Mouse (Mus musculus): ENCODE data around the gene Neo1. TPM values are rescaled to one million over a fixed set of nuclear protein-coding genes. Genes with fewer than 3 reads are reported as not detected.

The Neo1 gene
- polyA plus RNA-seq (2014; fragmentation: Nextera tagmentation; extraction: Ambion mirVana): 44.1 and 48.7 TPM in 2 replicates

GRCm38 (mm10) chr9:59036159-59036731 lies at the start of gene Neo1:
TSS of gene Neo1 (minus strand) at chr9:59036441.
- ATAC-seq (ENCODE audit: low FRiP score): peak; percentile 92
- no peaks in the 10 kb centered on the region for H3K4me1 ChIP-seq (replicated peaks; ENCODE audit: control insufficient read depth, insufficient read depth, low read length)
- peak within 1 kb of the TSS; percentile 96 for H3K4me3 ChIP-seq (ENCODE audit: low read depth, low read length)
- peak within 1 kb of the TSS; percentile 57 for H3K4me2 ChIP-seq (replicated peaks; ENCODE audit: low read depth, low read length)
- WGBS: under 1% methylated on average over 29 of the region's 86 CpGs
- no peaks in the 10 kb centered on the region for H3K27me3 ChIP-seq (ENCODE audit: control insufficient read depth, insufficient read depth, low read length)
- H3K9ac ChIP-seq (ENCODE audit: low read depth, low read length): peak within 1 kb of the TSS; percentile 96
- H3K36me3 ChIP-seq (ENCODE audit: control insufficient read depth, insufficient read depth, low read length): no peaks in the 10 kb centered on the region
- H3K9me3 ChIP-seq (ENCODE audit: control insufficient read depth, low read length): no peaks in the 10 kb centered on the region
- peak; percentile 96 for DNase-seq (ENCODE audit: low spot score)
- H3K27ac ChIP-seq (ENCODE audit: low read depth, low read length): peak within 1 kb of the TSS; percentile 100

- Histone ChIP-seq H3K4me3 (ENCODE audit: low read depth, low read length) (no peak overlapping the region), H3K4me2 (replicated peaks; ENCODE audit: low read depth, low read length) (no peak overlapping the region), H3K4me1 (replicated peaks; ENCODE audit: control insufficient read depth, insufficient read depth, low read length) (peaks cover 7% of the 10 kb centered on the region; the same call in 1 of the 2 replicates), H3K36me3 (ENCODE audit: control insufficient read depth, insufficient read depth, low read length) (no peaks in the 10 kb centered on the region), H3K9ac (ENCODE audit: low read depth, low read length) (no peak overlapping the region), H3K9me3 (ENCODE audit: control insufficient read depth, low read length) (no peaks in the 10 kb centered on the region), H3K27me3 (ENCODE audit: control insufficient read depth, insufficient read depth, low read length) (no peaks in the 10 kb centered on the region), H3K27ac (ENCODE audit: low read depth, low read length) (no peak overlapping the region)
- no peak for DNase-seq (ENCODE audit: low spot score)
- 69% methylated on average over 4 of the region's 4 CpGs for WGBS
- ATAC-seq (ENCODE audit: low FRiP score): no peak
These were observed 39.4 kb upstream of the Neo1 start for GRCm38 (mm10) chr9:59075632-59076031.

DNA sequence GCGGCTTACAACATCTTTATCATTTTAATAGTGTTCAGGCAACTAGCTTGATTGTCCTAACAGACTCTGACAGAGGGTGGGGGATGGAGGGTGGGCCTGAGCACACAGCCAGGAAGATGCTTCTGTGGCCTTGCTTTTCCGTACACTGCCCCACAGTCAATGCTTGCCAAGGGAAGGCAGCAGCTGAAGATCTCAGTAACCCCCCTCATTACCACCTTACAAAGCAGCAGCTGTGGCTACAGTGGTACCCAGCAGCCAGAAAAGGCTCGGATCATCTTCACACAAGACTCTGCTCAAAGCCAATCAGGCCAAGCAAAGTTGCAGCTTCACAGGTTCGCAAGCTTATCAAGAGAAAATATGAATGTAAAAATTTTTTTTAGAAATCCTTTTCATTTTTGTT lies 37.6 kb upstream of the Neo1 start:
- Histone ChIP-seq H3K9ac (ENCODE audit: low read depth, low read length) (no peak overlapping the region), H3K36me3 (ENCODE audit: control insufficient read depth, insufficient read depth, low read length) (no peaks in the 10 kb centered on the region), H3K9me3 (ENCODE audit: control insufficient read depth, low read length) (no peaks in the 10 kb centered on the region), H3K4me3 (ENCODE audit: low read depth, low read length) (no peak overlapping the region), H3K4me2 (replicated peaks; ENCODE audit: low read depth, low read length) (no peak overlapping the region), H3K4me1 (replicated peaks; ENCODE audit: control insufficient read depth, insufficient read depth, low read length) (peaks cover 7% of the 10 kb centered on the region; the same call in 1 of the 2 replicates), H3K27me3 (ENCODE audit: control insufficient read depth, insufficient read depth, low read length) (no peaks in the 10 kb centered on the region), H3K27ac (ENCODE audit: low read depth, low read length) (no peak overlapping the region)
- no peak for ATAC-seq (ENCODE audit: low FRiP score)
- no peak for DNase-seq (ENCODE audit: low spot score)
- 83% methylated on average over 4 of the region's 4 CpGs for WGBS

- Histone ChIP-seq H3K9ac (ENCODE audit: low read depth, low read length) (peak overlapping the region; percentile 15; the same call in 1 of the 2 replicates), H3K4me1 (replicated peaks; ENCODE audit: control insufficient read depth, insufficient read depth, low read length) (peaks cover 7% of the 10 kb centered on the region; the same call in 1 of the 2 replicates), H3K4me2 (replicated peaks; ENCODE audit: low read depth, low read length) (peak overlapping the region; percentile 37), H3K4me3 (ENCODE audit: low read depth, low read length) (peak overlapping the region; percentile 16; the same call in 1 of the 2 replicates), H3K9me3 (ENCODE audit: control insufficient read depth, low read length) (no peaks in the 10 kb centered on the region), H3K27ac (ENCODE audit: low read depth, low read length) (peak overlapping the region; percentile 47; the same call in 1 of the 2 replicates), H3K36me3 (ENCODE audit: control insufficient read depth, insufficient read depth, low read length) (no peaks in the 10 kb centered on the region), H3K27me3 (ENCODE audit: control insufficient read depth, insufficient read depth, low read length) (no peaks in the 10 kb centered on the region)
- ATAC-seq (ENCODE audit: low FRiP score) (peak; percentile 75), DNase-seq (ENCODE audit: low spot score) (peak; percentile 68)
- 21% methylated on average over 14 of the region's 14 CpGs for whole genome bisulfite sequencing
These were observed 36.0 kb upstream of the Neo1 start for GRCm38 (mm10) chr9:59072076-59072777.

DNA sequence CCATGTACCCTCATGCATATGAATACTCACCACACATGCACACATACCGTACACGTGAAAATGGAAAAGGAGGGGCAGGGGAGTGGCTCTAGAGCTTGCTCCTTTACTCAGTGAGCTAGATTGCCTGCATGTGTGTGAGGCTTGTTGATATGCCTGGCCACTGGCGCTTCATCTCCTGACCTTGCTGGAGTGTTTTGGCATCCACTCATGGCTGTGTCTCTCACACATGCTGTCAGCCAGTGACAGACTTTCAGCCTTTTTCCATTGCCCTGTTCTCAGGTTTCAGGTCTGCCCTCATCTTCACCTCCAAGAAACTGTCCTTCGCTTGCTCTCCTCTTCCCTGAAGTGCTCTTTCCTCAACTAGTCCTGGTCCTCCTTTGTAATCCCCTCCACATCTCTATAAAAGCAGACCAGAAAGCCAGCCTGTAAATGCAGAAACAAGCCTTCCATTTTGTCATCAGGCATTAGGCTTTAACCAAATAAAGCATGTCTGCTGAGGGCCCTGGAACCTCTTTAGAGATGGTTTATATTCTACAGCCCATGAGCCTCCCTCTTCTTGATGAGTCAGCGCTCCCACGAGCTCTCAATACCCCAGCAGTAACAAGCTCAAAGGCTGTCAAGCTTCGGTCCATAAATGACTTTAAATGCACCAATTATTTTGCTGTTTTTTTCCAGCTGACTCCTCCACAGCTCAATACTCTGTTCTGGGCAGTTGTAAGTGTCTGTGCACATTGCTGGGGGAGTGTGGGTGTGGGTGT lies 35.2 kb upstream of the Neo1 start:
- H3K27ac ChIP-seq (ENCODE audit: low read depth, low read length): no peak overlapping the region
- peaks cover 7% of the 10 kb centered on the region; the same call in 1 of the 2 replicates for H3K4me1 ChIP-seq (replicated peaks; ENCODE audit: control insufficient read depth, insufficient read depth, low read length)
- WGBS: 65% methylated on average over 7 of the region's 7 CpGs
- DNase-seq (ENCODE audit: low spot score) (no peak), ATAC-seq (ENCODE audit: low FRiP score) (no peak)
- no peak overlapping the region for H3K4me2 ChIP-seq (replicated peaks; ENCODE audit: low read depth, low read length)
- no peaks in the 10 kb centered on the region for H3K27me3 ChIP-seq (ENCODE audit: control insufficient read depth, insufficient read depth, low read length)
- no peak overlapping the region for H3K4me3 ChIP-seq (ENCODE audit: low read depth, low read length)
- H3K9ac ChIP-seq (ENCODE audit: low read depth, low read length): no peak overlapping the region
- H3K36me3 ChIP-seq (ENCODE audit: control insufficient read depth, insufficient read depth, low read length): no peaks in the 10 kb centered on the region
- H3K9me3 ChIP-seq (ENCODE audit: control insufficient read depth, low read length): no peaks in the 10 kb centered on the region

- Histone ChIP-seq H3K9me3 (ENCODE audit: control insufficient read depth, low read length) (no peaks in the 10 kb centered on the region), H3K9ac (ENCODE audit: low read depth, low read length) (no peak overlapping the region), H3K4me2 (replicated peaks; ENCODE audit: low read depth, low read length) (no peak overlapping the region), H3K27me3 (ENCODE audit: control insufficient read depth, insufficient read depth, low read length) (no peaks in the 10 kb centered on the region), H3K4me1 (replicated peaks; ENCODE audit: control insufficient read depth, insufficient read depth, low read length) (peaks cover 7% of the 10 kb centered on the region; the same call in 1 of the 2 replicates), H3K4me3 (ENCODE audit: low read depth, low read length) (no peak overlapping the region), H3K36me3 (ENCODE audit: control insufficient read depth, insufficient read depth, low read length) (no peaks in the 10 kb centered on the region), H3K27ac (ENCODE audit: low read depth, low read length) (no peak overlapping the region)
- WGBS: 87% methylated on average over 4 of the region's 4 CpGs
- no peak for DNase-seq (ENCODE audit: low spot score)
- ATAC-seq (ENCODE audit: low FRiP score): no peak
These were observed 34.0 kb upstream of the Neo1 start for GRCm38 (mm10) chr9:59070216-59070615.

GRCm38 (mm10) chr9:59065616-59066301 lies 29.5 kb upstream of the Neo1 start:
- ATAC-seq (ENCODE audit: low FRiP score): no peak
- WGBS: 60% methylated on average over 6 of the region's 6 CpGs
- no peak for DNase-seq (ENCODE audit: low spot score)

DNA sequence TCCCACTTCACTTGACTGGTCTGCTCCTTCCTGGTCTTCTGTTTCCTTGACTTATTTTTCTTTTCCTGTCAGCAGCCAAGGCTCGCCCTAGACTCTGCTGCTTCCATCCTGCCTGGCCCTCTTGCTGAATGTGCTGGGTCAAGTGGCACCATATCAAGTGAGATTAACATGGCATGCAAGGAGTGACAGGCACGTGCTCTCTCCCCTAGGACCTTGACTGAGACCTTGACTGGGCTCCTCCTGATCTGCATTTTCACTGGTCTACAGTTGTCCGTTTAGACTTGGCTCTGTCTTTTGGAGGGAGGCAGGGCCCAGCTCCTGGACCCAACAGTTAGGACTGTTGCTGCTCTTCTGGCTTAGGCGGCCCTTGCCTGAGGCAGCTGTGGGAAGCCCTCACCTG lies 26.2 kb upstream of the Neo1 start:
- H3K4me2 ChIP-seq (replicated peaks; ENCODE audit: low read depth, low read length): no peak overlapping the region
- no peak overlapping the region for H3K9ac ChIP-seq (ENCODE audit: low read depth, low read length)
- H3K36me3 ChIP-seq (ENCODE audit: control insufficient read depth, insufficient read depth, low read length): no peaks in the 10 kb centered on the region
- ATAC-seq (ENCODE audit: low FRiP score) (no peak), DNase-seq (ENCODE audit: low spot score) (no peak)
- 68% methylated on average over 4 of the region's 4 CpGs for WGBS
- no peaks in the 10 kb centered on the region for H3K4me1 ChIP-seq (replicated peaks; ENCODE audit: control insufficient read depth, insufficient read depth, low read length)
- H3K4me3 ChIP-seq (ENCODE audit: low read depth, low read length): no peak overlapping the region
- no peak overlapping the region for H3K27ac ChIP-seq (ENCODE audit: low read depth, low read length)
- H3K27me3 ChIP-seq (ENCODE audit: control insufficient read depth, insufficient read depth, low read length): no peaks in the 10 kb centered on the region
- no peaks in the 10 kb centered on the region for H3K9me3 ChIP-seq (ENCODE audit: control insufficient read depth, low read length)

More at GRCm38 (mm10) chr9:59065616-59066301, 29.5 kb upstream of the Neo1 start:
- Histone ChIP-seq H3K27ac (ENCODE audit: low read depth, low read length) (no peak overlapping the region), H3K36me3 (ENCODE audit: control insufficient read depth, insufficient read depth, low read length) (no peaks in the 10 kb centered on the region), H3K4me2 (replicated peaks; ENCODE audit: low read depth, low read length) (no peak overlapping the region), H3K9ac (ENCODE audit: low read depth, low read length) (no peak overlapping the region), H3K27me3 (ENCODE audit: control insufficient read depth, insufficient read depth, low read length) (no peaks in the 10 kb centered on the region), H3K4me3 (ENCODE audit: low read depth, low read length) (no peak overlapping the region), H3K4me1 (replicated peaks; ENCODE audit: control insufficient read depth, insufficient read depth, low read length) (no peaks in the 10 kb centered on the region), H3K9me3 (ENCODE audit: control insufficient read depth, low read length) (no peaks in the 10 kb centered on the region)
